Mouse (Mus musculus) hindbrain, embryonic 10.5 days (tissue): ENCODE measurements at regions not wholly inside any gene's neighbourhood (a gene's known extent, or its start where the extent isn't known, plus 50 kb on each side); places are given as distances from the start of the nearest gene placed in this dataset.

Experiments used
- DNase-seq: peaks from one replicate; pipeline ENCODE4 v3.0.0-alpha.2; 2017; ENCODE audit warnings: low spot score
- H3K27ac ChIP-seq: fragments of 300-500 bp; sonication (generic); 2 replicates; pipeline ENCODE4 v1.5.1; 2016; ENCODE audit warnings: mild to moderate bottlenecking, moderate library complexity
- H3K27me3 ChIP-seq: fragments of 300-500 bp; sonication (generic); 2 replicates; pipeline ENCODE4 v1.6.1; 2016; ENCODE audit warnings: mild to moderate bottlenecking; ENCODE audit not compliant: poor library complexity, insufficient read depth, severe bottlenecking
- H3K36me3 ChIP-seq: fragments of 300-500 bp; sonication (generic); 2 replicates; pipeline ENCODE4 v1.6.1; 2016; ENCODE audit warnings: mild to moderate bottlenecking, moderate library complexity
- H3K4me1 ChIP-seq: fragments of 300-500 bp; sonication (generic); replicated peaks from 2 replicates; pipeline ENCODE4 v1.6.1; 2016; ENCODE audit warnings: mild to moderate bottlenecking
- H3K4me3 ChIP-seq: fragments of 300-500 bp; sonication (generic); 2 replicates; pipeline ENCODE4 v1.5.1; 2016; ENCODE audit warnings: mild to moderate bottlenecking, moderate library complexity
- H3K9me3 ChIP-seq: fragments of 300-500 bp; sonication (generic); 2 replicates; pipeline ENCODE4 v1.6.1; 2016; ENCODE audit warnings: mild to moderate bottlenecking, moderate library complexity
- WGBS: fragments of 180-500 bp; shearing (Covaris S2); methylation state at CpG from one replicate; pipeline ENCODE4 v1.1.7; 2016; 5-methylcytosine and 5-hydroxymethylcytosine counted together

- Histone ChIP-seq H3K4me1 (peaks cover 49% of the 10 kb centered on the region), H3K36me3 (no peaks in the 10 kb centered on the region), H3K4me3 (no peak overlapping the region), H3K27ac (0 out of 2 replicates have a peak overlapping the region, but pooled peaks have one; percentile 8), H3K9me3 (no peaks in the 10 kb centered on the region), H3K27me3 (no peaks in the 10 kb centered on the region)
- no peak for DNase-seq
- 85% methylated on average over 3 of the region's 3 CpGs for WGBS
Measured at GRCm38 (mm10) chr9:49958890-49959289, 160.2 kb upstream of the Ncam1 start.

DNA sequence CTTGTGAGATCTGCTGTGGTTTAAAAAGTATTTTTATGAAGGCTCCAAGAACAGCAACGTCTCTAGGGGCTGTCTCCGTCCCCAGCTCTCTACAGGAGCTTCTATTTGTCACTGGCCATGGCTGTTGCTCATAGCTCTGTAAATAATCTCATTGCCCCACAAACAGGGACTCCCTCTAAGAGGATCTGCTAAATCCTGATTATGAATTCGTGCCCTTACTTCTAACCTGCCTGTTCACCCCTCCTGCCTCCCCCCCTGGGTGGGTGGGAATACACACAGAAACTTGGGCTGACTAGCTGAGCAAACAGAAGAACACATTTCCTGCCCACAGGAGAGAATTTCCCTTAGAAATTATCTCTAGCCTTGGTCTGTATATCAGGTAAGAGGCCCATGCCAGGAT is 155.9 kb upstream of the Ncam1 start:
- Histone ChIP-seq H3K4me1 (peaks cover 16% of the 10 kb centered on the region; the same call in 1 of the 2 replicates), H3K9me3 (no peaks in the 10 kb centered on the region), H3K27ac (no peak overlapping the region), H3K27me3 (no peaks in the 10 kb centered on the region), H3K36me3 (no peaks in the 10 kb centered on the region), H3K4me3 (no peak overlapping the region)
- no peak for DNase-seq
- WGBS, result 55% methylated on average over 3 of the region's 3 CpGs

DNA sequence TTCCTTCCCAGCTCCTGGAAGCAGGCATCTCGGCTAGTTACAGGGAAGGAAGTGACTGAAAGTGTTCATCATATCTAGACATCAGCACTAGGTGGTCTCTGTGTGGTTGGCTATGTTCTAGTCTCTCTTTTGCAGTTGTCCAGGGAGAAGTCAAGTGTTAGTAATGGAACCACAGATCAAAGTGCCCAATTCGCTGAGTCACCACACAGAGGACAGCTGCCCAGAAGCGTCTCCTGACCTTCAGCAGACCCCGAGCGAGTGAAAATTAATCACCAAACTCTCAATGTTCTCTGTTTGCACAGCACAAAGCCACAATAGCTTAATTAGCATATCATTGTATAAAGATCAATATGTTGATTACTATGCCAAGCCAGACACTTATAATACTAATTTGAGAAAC is 151.6 kb upstream of the Ncam1 start:
- Histone ChIP-seq H3K36me3 (no peaks in the 10 kb centered on the region), H3K4me1 (peaks cover 7% of the 10 kb centered on the region; the same call in 1 of the 2 replicates), H3K27ac (no peak overlapping the region), H3K9me3 (no peaks in the 10 kb centered on the region), H3K27me3 (no peaks in the 10 kb centered on the region), H3K4me3 (no peak overlapping the region)
- no peak for DNase-seq
- 70% methylated on average over 5 of the region's 5 CpGs for WGBS

- H3K36me3 ChIP-seq, result no peaks in the 10 kb centered on the region
- peaks cover 7% of the 10 kb centered on the region; the same call in 1 of the 2 replicates for H3K4me1 ChIP-seq
- no peak overlapping the region for H3K4me3 ChIP-seq
- no peak for DNase-seq
- no peak overlapping the region for H3K27ac ChIP-seq
- WGBS, result 88% methylated on average over 4 of the region's 4 CpGs
- no peaks in the 10 kb centered on the region for H3K27me3 ChIP-seq
- no peaks in the 10 kb centered on the region for H3K9me3 ChIP-seq
Measured at GRCm38 (mm10) chr9:49948546-49948945, 149.8 kb upstream of the Ncam1 start.

DNA sequence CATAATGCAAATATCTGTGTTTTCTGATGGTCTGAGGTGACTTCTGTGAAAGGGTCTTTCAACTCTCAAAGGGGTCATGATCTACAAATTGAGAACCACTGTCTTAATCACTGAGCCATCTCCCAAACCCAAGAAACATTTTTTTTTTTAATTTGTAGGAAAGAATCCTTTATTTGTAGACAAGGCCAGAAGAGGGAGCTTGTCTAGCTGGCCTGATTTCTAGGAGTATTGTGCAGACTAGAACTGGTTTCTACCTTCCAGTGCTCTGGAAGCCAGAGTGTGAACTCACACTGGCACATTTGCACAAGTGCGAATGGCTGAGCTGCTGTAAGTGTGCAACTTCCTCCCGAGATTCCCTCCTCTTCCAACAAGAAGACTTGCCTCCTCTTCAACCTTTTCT is 148.1 kb upstream of the Ncam1 start:
- H3K4me1 ChIP-seq, result peaks cover 7% of the 10 kb centered on the region; the same call in 1 of the 2 replicates
- H3K27me3 ChIP-seq, result no peaks in the 10 kb centered on the region
- H3K9me3 ChIP-seq, result no peaks in the 10 kb centered on the region
- no peak overlapping the region for H3K4me3 ChIP-seq
- DNase-seq, result no peak
- WGBS, result 78% methylated on average over 2 of the region's 2 CpGs
- no peaks in the 10 kb centered on the region for H3K36me3 ChIP-seq
- no peak overlapping the region for H3K27ac ChIP-seq

- 11% methylated on average over 9 of the region's 9 CpGs for WGBS
- DNase-seq, result peak; percentile 22
- Histone ChIP-seq H3K27ac (peak overlapping the region; percentile 76), H3K4me1 (peaks cover 23% of the 10 kb centered on the region), H3K27me3 (no peaks in the 10 kb centered on the region), H3K36me3 (no peaks in the 10 kb centered on the region), H3K4me3 (no peak overlapping the region), H3K9me3 (no peaks in the 10 kb centered on the region)
Measured at GRCm38 (mm10) chr9:49935555-49936376, 137.0 kb upstream of the Ncam1 start.

GRCm38 (mm10) chr9:49928041-49928656 is 129.4 kb upstream of the Ncam1 start:
- no peaks in the 10 kb centered on the region for H3K27me3 ChIP-seq
- H3K4me3 ChIP-seq, result no peak overlapping the region
- 71% methylated on average over 3 of the region's 3 CpGs for WGBS
- no peak overlapping the region for H3K27ac ChIP-seq
- H3K4me1 ChIP-seq, result peaks cover 10% of the 10 kb centered on the region; the same call in 1 of the 2 replicates
- H3K9me3 ChIP-seq, result no peaks in the 10 kb centered on the region
- no peak for DNase-seq
- H3K36me3 ChIP-seq, result no peaks in the 10 kb centered on the region

DNA sequence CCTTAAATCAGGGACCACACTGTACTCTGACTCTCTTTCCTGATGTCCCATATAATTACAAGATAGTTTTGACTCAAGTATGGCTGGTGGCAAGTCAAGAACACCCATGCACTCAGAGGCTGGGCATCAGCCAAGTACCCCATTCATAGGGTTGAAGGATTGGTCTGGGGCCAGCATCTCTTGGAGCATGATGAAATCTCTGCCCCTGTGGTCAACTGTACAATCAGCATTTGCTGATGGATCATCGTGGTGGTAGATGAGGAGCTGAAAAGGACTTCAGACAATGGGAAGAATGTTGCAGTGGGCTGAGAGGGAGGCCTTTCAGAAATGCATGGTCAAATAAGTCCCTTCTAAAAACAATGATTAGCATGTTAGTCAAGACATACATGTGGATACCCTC is 128.6 kb upstream of the Ncam1 start:
- 74% methylated on average over 1 of the region's 1 CpGs for WGBS
- Histone ChIP-seq H3K4me3 (no peak overlapping the region), H3K4me1 (peaks cover 18% of the 10 kb centered on the region), H3K9me3 (no peaks in the 10 kb centered on the region), H3K27ac (no peak overlapping the region), H3K36me3 (no peaks in the 10 kb centered on the region), H3K27me3 (no peaks in the 10 kb centered on the region)
- no peak for DNase-seq

- Histone ChIP-seq H3K4me1 (peaks cover 22% of the 10 kb centered on the region), H3K27ac (no peak overlapping the region), H3K36me3 (no peaks in the 10 kb centered on the region), H3K9me3 (no peaks in the 10 kb centered on the region), H3K27me3 (no peaks in the 10 kb centered on the region), H3K4me3 (no peak overlapping the region)
- 84% methylated on average over 2 of the region's 2 CpGs for WGBS
- no peak for DNase-seq
Measured at GRCm38 (mm10) chr9:49925796-49926195, 127.1 kb upstream of the Ncam1 start.

DNA sequence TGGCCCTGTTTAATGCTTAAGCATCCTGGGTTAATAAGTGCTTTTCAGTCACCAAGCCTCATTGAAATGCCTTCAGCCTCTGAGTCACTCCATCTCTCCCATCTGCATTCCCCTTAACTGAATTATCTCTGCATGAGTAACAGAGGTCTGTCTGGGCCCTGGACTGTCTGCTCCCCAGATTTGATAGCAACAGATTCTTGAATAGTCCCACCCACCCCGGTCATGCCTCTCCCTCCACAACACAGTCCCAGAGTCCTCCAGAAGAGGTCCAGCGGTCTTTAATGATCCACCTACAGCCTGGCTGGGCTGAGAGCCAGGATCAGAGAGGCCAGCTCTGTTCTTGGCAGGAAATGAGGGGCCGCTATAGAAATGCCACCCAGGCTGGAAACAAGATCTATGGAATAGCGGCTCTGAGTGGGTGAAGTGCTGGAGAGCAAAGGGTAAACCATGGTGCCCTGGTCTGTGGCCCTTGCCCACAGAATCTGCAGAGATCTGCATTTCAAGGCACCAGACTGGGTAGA is 125.3 kb upstream of the Ncam1 start:
- Histone ChIP-seq H3K4me3 (no peak overlapping the region), H3K27ac (no peak overlapping the region), H3K27me3 (no peaks in the 10 kb centered on the region), H3K9me3 (no peaks in the 10 kb centered on the region), H3K4me1 (peaks cover 22% of the 10 kb centered on the region), H3K36me3 (no peaks in the 10 kb centered on the region)
- WGBS, result 74% methylated on average over 4 of the region's 4 CpGs
- DNase-seq, result no peak

- peak overlapping the region; percentile 50; the same call in 1 of the 2 replicates for H3K27ac ChIP-seq
- WGBS, result 46% methylated on average over 3 of the region's 3 CpGs
- H3K36me3 ChIP-seq, result no peaks in the 10 kb centered on the region
Measured at GRCm38 (mm10) chr9:49922770-49923169, 124.0 kb upstream of the Ncam1 start.

DNA sequence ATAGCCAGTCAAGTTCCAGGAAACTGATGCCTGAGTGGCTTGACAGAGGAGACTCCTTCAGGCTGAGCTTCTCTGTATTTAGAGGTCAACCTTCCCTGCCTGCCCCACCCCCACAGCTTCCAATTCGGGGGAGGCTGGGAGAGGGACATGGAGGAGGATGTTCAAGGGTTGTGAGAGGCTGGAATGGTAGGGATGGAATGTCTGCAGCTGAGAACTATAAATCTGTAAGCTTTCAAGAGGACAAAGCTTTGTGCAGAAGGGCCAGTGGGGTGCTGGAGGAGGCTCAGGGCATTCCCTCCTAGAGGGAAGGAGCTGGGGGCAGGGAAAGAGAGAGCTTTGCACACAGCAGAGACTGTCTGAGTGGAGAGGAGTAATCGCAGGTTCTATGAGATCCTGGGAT is 123.4 kb upstream of the Ncam1 start:
- Histone ChIP-seq H3K4me1 (peaks cover 18% of the 10 kb centered on the region), H3K27me3 (no peaks in the 10 kb centered on the region), H3K9me3 (no peaks in the 10 kb centered on the region), H3K36me3 (no peaks in the 10 kb centered on the region), H3K27ac (no peak overlapping the region; the same call in 1 of the 2 replicates), H3K4me3 (no peak overlapping the region)
- no peak for DNase-seq
- 36% methylated on average over 2 of the region's 2 CpGs for WGBS

More at GRCm38 (mm10) chr9:49922770-49923169, 124.0 kb upstream of the Ncam1 start:
- H3K9me3 ChIP-seq, result no peaks in the 10 kb centered on the region
- H3K27me3 ChIP-seq, result no peaks in the 10 kb centered on the region
- H3K4me1 ChIP-seq, result peaks cover 18% of the 10 kb centered on the region
- no peak overlapping the region for H3K4me3 ChIP-seq
- no peak for DNase-seq

DNA sequence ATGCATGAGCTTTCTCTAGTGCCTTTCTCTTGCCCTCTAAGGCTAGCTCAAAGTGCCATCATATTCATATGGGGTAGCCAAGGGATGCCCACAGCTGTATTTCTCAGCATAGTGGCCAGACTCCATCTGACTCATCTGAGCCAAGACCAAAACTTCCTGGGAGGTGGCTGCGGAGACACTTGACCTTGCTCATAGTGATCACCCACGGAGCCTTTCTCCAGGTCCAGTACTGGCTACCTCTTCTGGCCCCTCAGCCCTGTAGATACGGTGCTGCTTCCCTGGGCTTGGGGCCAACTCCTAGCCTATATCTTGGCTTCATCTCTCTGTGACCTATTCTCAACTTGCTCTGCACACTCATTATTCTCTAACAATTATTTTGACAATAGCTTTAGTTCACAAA is 122.6 kb upstream of the Ncam1 start:
- Histone ChIP-seq H3K27me3 (no peaks in the 10 kb centered on the region), H3K4me1 (peaks cover 18% of the 10 kb centered on the region), H3K4me3 (no peak overlapping the region), H3K9me3 (no peaks in the 10 kb centered on the region), H3K36me3 (no peaks in the 10 kb centered on the region), H3K27ac (no peak overlapping the region)
- WGBS, result 88% methylated on average over 3 of the region's 3 CpGs
- DNase-seq, result no peak
